Mouse (Mus musculus) stomach, embryonic 14.5 days (tissue): ENCODE measurements around the gene Pds5b. TPM values are rescaled to one million over a fixed set of nuclear protein-coding genes. Genes with fewer than 3 reads are reported as not detected.
"Not testable (repeated sequence)": the region's sequence is repeated elsewhere in the genome, so short reads cannot be mapped to it uniquely, and the experiment has no call there.

Source experiments
- ATAC-seq: fragments of 200-750 bp; cut with Nextera tagmentation; 2 replicates; pipeline ENCODE4 v1.8.0; 2017; ENCODE audit warnings: low read depth, moderate TSS enrichment; ENCODE audit not compliant: insufficient number of reproducible peaks, insufficient read depth, low FRiP score
- H3K27ac ChIP-seq: fragments of 300-500 bp; sonication (generic); 2 replicates; pipeline ENCODE4 v1.5.1; 2014; ENCODE audit warnings: mild to moderate bottlenecking, low read length, moderate library complexity, mixed read lengths
- H3K27me3 ChIP-seq: fragments of 300-500 bp; sonication (generic); 2 replicates; pipeline ENCODE4 v1.6.1; 2014; ENCODE audit warnings: low read length, control low read depth, mixed read lengths; ENCODE audit not compliant: control insufficient read depth, insufficient read depth
- H3K36me3 ChIP-seq: fragments of 300-500 bp; sonication (generic); 2 replicates; pipeline ENCODE4 v1.6.1; 2014; ENCODE audit warnings: mild to moderate bottlenecking, control low read depth, low read length, moderate library complexity, mixed read lengths; ENCODE audit not compliant: control insufficient read depth, insufficient read depth
- H3K4me1 ChIP-seq: fragments of 300-500 bp; sonication (generic); 2 replicates; pipeline ENCODE4 v1.6.1; 2014; ENCODE audit warnings: low read length, control low read depth, mixed read lengths; ENCODE audit not compliant: control insufficient read depth, insufficient read depth
- H3K4me2 ChIP-seq: fragments of 300-500 bp; sonication (generic); replicated peaks from 2 replicates; pipeline ENCODE4 v1.6.1; 2014; ENCODE audit warnings: low read depth, low read length, control low read depth
- H3K4me3 ChIP-seq: fragments of 300-500 bp; sonication (generic); 2 replicates; pipeline ENCODE4 v1.5.1; 2014; ENCODE audit warnings: low read depth, low read length, control low read depth
- H3K9ac ChIP-seq: fragments of 300-500 bp; sonication (generic); replicated peaks from 2 replicates; pipeline ENCODE4 v1.6.1; 2014; ENCODE audit warnings: low read depth, mild to moderate bottlenecking, control low read depth, low read length, moderate library complexity, mixed read lengths
- H3K9me3 ChIP-seq: fragments of 300-500 bp; sonication (generic); 2 replicates; pipeline ENCODE4 v1.6.1; 2016; ENCODE audit warnings: low read depth, low read length, control low read depth; ENCODE audit not compliant: control insufficient read depth
- WGBS: fragments of 180-500 bp; shearing (Covaris S2); extraction: QIAGEN DNeasy Blood & Tissue Kit; methylation state at CpG from one replicate; pipeline ENCODE4 v1.1.7; 2014; 5-methylcytosine and 5-hydroxymethylcytosine counted together
- polyA plus RNA-seq: library from polyadenylated mRNA; unstranded; fragments of >200 nt; fragmentation: Nextera tagmentation; extraction: Ambion mirVana; gene quantifications from 2 replicates; pipeline ENCODE4 v1.2.1, GENCODE M21; 2014

Gene Pds5b
- polyA plus RNA-seq, 1 experiment from 2014 or later, result 52.9 TPM

GRCm38 (mm10) chr5:150659425-150659824, 14.1 kb upstream of the Pds5b start:
- not testable (repeated sequence) for H3K4me2 ChIP-seq, H3K27me3 ChIP-seq, H3K9ac ChIP-seq, H3K9me3 ChIP-seq, H3K27ac ChIP-seq, ATAC-seq, H3K4me1 ChIP-seq, H3K4me3 ChIP-seq
- peaks cover 15% of the 10 kb centered on the region for H3K36me3 ChIP-seq
- WGBS, result 92% methylated on average over 6 of the region's 6 CpGs

GRCm38 (mm10) chr5:150660296-150660695, 13.2 kb upstream of the Pds5b start:
- H3K9me3 ChIP-seq, H3K9ac ChIP-seq, H3K27me3 ChIP-seq, ATAC-seq, H3K4me3 ChIP-seq, H3K4me2 ChIP-seq, H3K4me1 ChIP-seq, H3K27ac ChIP-seq: not testable (repeated sequence)
- WGBS, result 96% methylated on average over 3 of the region's 3 CpGs
- peaks cover 15% of the 10 kb centered on the region for H3K36me3 ChIP-seq

- H3K4me3 ChIP-seq, H3K27ac ChIP-seq, H3K4me1 ChIP-seq, H3K27me3 ChIP-seq, H3K9me3 ChIP-seq, ATAC-seq, H3K9ac ChIP-seq: not testable (repeated sequence)
- WGBS, result 58% methylated on average over 7 of the region's 7 CpGs
- Histone ChIP-seq H3K4me2 (0 out of 2 replicates have a peak overlapping the region, but pooled peaks have one; percentile 20), H3K36me3 (peaks cover 15% of the 10 kb centered on the region)
Measured at GRCm38 (mm10) chr5:150663926-150664325, 9.6 kb upstream of the Pds5b start.

- no peaks in the 10 kb centered on the region for H3K9me3 ChIP-seq
- peak overlapping the region; percentile 99 for H3K4me3 ChIP-seq
- H3K4me2 ChIP-seq, result peak overlapping the region; percentile 75
- H3K9ac ChIP-seq, result peak overlapping the region; percentile 96
- H3K27me3 ChIP-seq, result no peaks in the 10 kb centered on the region
- ATAC-seq, result no peak; the same call in 1 of the 2 replicates
- 1% methylated on average over 10 of the region's 10 CpGs for WGBS
- peaks cover 15% of the 10 kb centered on the region for H3K36me3 ChIP-seq
- H3K27ac ChIP-seq, result peak overlapping the region; percentile 99
- no peaks in the 10 kb centered on the region for H3K4me1 ChIP-seq
Measured at GRCm38 (mm10) chr5:150664794-150665131, 8.8 kb upstream of the Pds5b start.

- Histone ChIP-seq H3K4me2 (peak overlapping the region; percentile 75), H3K4me3 (peak overlapping the region; percentile 99), H3K27ac (peak overlapping the region; percentile 99), H3K4me1 (no peaks in the 10 kb centered on the region), H3K27me3 (no peaks in the 10 kb centered on the region), H3K36me3 (peaks cover 15% of the 10 kb centered on the region), H3K9me3 (no peaks in the 10 kb centered on the region), H3K9ac (peak overlapping the region; percentile 96)
- ATAC-seq, result peak; percentile 99
- WGBS, result under 1% methylated on average over 52 of the region's 52 CpGs
Measured at GRCm38 (mm10) chr5:150665132-150665954, 8.2 kb upstream of the Pds5b start.

GRCm38 (mm10) chr5:150666133-150666739, 7.3 kb upstream of the Pds5b start, which contains the start of gene N4bp2l2:
Gene N4bp2l2 (minus strand): TSS chr5:150666183.
- peaks cover 10% of the 10 kb centered on the region for H3K36me3 ChIP-seq
- H3K9ac ChIP-seq, result peak within 1 kb of the TSS; percentile 96
- not testable (repeated sequence) for H3K4me1 ChIP-seq, ATAC-seq, H3K27me3 ChIP-seq, H3K9me3 ChIP-seq
- peak within 1 kb of the TSS; percentile 99 for H3K4me3 ChIP-seq
- H3K27ac ChIP-seq, result peak within 1 kb of the TSS; percentile 99
- WGBS, result 90% methylated on average over 8 of the region's 9 CpGs
- peak within 1 kb of the TSS; percentile 75 for H3K4me2 ChIP-seq

- H3K4me2 ChIP-seq, result no peak overlapping the region
- no peaks in the 10 kb centered on the region for H3K9me3 ChIP-seq
- no peaks in the 10 kb centered on the region for H3K4me1 ChIP-seq
- no peak overlapping the region for H3K9ac ChIP-seq
- H3K27me3 ChIP-seq, result no peaks in the 10 kb centered on the region
- no peaks in the 10 kb centered on the region for H3K36me3 ChIP-seq
- 67% methylated on average over 4 of the region's 4 CpGs for WGBS
- no peak overlapping the region for H3K27ac ChIP-seq
- H3K4me3 ChIP-seq, result no peak overlapping the region
- no peak for ATAC-seq
Measured at GRCm38 (mm10) chr5:150668731-150669130, 4.8 kb upstream of the Pds5b start.

GRCm38 (mm10) chr5:150672343-150672742, 1.2 kb upstream of the Pds5b start:
- Histone ChIP-seq H3K36me3 (no peaks in the 10 kb centered on the region), H3K9ac (no peak overlapping the region), H3K9me3 (no peaks in the 10 kb centered on the region), H3K4me2 (no peak overlapping the region), H3K27ac (no peak overlapping the region), H3K27me3 (no peaks in the 10 kb centered on the region), H3K4me3 (no peak overlapping the region), H3K4me1 (0 out of 2 replicates have a peak, but pooled peaks cover 4% of the 10 kb centered on the region)
- no peak for ATAC-seq
- WGBS, result 91% methylated on average over 7 of the region's 7 CpGs
